Mouse (Mus musculus): ENCODE data around the gene Slc25a19. TPM values are rescaled to one million over a fixed set of nuclear protein-coding genes. Genes with fewer than 3 reads are reported as not detected.

Slc25a19 gene
- polyA plus RNA-seq, 1 experiment from 2014 or later = 19.9 TPM

GRCm38 (mm10) chr11:115631505-115631890, 3.4 kb upstream of the Slc25a19 start:
- 18% methylated on average over 3 of the region's 3 CpGs for WGBS
- Histone ChIP-seq H3K36me3 (replicated peaks; ENCODE audit: control insufficient read depth, insufficient read depth, low read depth, low read length) (no peaks in the 10 kb centered on the region), H3K27me3 (ENCODE audit: control insufficient read depth, insufficient read depth, low read length) (no peaks in the 10 kb centered on the region), H3K27ac (replicated peaks; ENCODE audit: low read depth, low read length) (no peak overlapping the region), H3K4me1 (ENCODE audit: control insufficient read depth, insufficient read depth, low read length) (no peaks in the 10 kb centered on the region), H3K9me3 (replicated peaks; ENCODE audit: control insufficient read depth, low read length) (no peaks in the 10 kb centered on the region), H3K4me3 (ENCODE audit: low read depth, low read length) (no peak overlapping the region), H3K4me2 (ENCODE audit: low read depth, low read length) (no peak overlapping the region), H3K9ac (replicated peaks; ENCODE audit: low read length) (no peak overlapping the region)
- DNase-seq (ENCODE audit: low spot score) (peak; percentile 36), ATAC-seq (replicated peaks; ENCODE audit: insufficient number of reproducible peaks, low FRiP score, low TSS enrichment, low read depth) (no peak)

- H3K9ac ChIP-seq (replicated peaks; ENCODE audit: low read length) = no peak overlapping the region
- 52% methylated on average over 16 of the region's 16 CpGs for WGBS
- no peaks in the 10 kb centered on the region for H3K36me3 ChIP-seq (replicated peaks; ENCODE audit: control insufficient read depth, insufficient read depth, low read depth, low read length)
- H3K4me3 ChIP-seq (ENCODE audit: low read depth, low read length) = no peak overlapping the region
- ATAC-seq (replicated peaks; ENCODE audit: insufficient number of reproducible peaks, low FRiP score, low TSS enrichment, low read depth) (no peak), DNase-seq (ENCODE audit: low spot score) (no peak)
- H3K4me2 ChIP-seq (ENCODE audit: low read depth, low read length) = no peak overlapping the region
- no peaks in the 10 kb centered on the region for H3K4me1 ChIP-seq (ENCODE audit: control insufficient read depth, insufficient read depth, low read length)
- H3K27me3 ChIP-seq (ENCODE audit: control insufficient read depth, insufficient read depth, low read length) = no peaks in the 10 kb centered on the region
- no peaks in the 10 kb centered on the region for H3K9me3 ChIP-seq (replicated peaks; ENCODE audit: control insufficient read depth, low read length)
- H3K27ac ChIP-seq (replicated peaks; ENCODE audit: low read depth, low read length) = no peak overlapping the region
Observed at GRCm38 (mm10) chr11:115630532-115631504, 2.7 kb upstream of the Slc25a19 start.

GRCm38 (mm10) chr11:115629734-115630531, 1.8 kb upstream of the Slc25a19 start:
- Histone ChIP-seq H3K36me3 (replicated peaks; ENCODE audit: control insufficient read depth, insufficient read depth, low read depth, low read length) (no peaks in the 10 kb centered on the region), H3K4me1 (ENCODE audit: control insufficient read depth, insufficient read depth, low read length) (no peaks in the 10 kb centered on the region), H3K4me3 (ENCODE audit: low read depth, low read length) (no peak overlapping the region), H3K9ac (replicated peaks; ENCODE audit: low read length) (no peak overlapping the region), H3K27ac (replicated peaks; ENCODE audit: low read depth, low read length) (no peak overlapping the region), H3K27me3 (ENCODE audit: control insufficient read depth, insufficient read depth, low read length) (no peaks in the 10 kb centered on the region), H3K9me3 (replicated peaks; ENCODE audit: control insufficient read depth, low read length) (no peaks in the 10 kb centered on the region), H3K4me2 (ENCODE audit: low read depth, low read length) (no peak overlapping the region)
- DNase-seq (ENCODE audit: low spot score) (no peak), ATAC-seq (replicated peaks; ENCODE audit: insufficient number of reproducible peaks, low FRiP score, low TSS enrichment, low read depth) (no peak)
- 90% methylated on average over 13 of the region's 13 CpGs for WGBS

GRCm38 (mm10) chr11:115628465-115629101, 488 bp upstream of the Slc25a19 start:
- ATAC-seq (replicated peaks; ENCODE audit: insufficient number of reproducible peaks, low FRiP score, low TSS enrichment, low read depth) = peak; percentile 39
- Histone ChIP-seq H3K27me3 (ENCODE audit: control insufficient read depth, insufficient read depth, low read length) (no peaks in the 10 kb centered on the region), H3K4me3 (ENCODE audit: low read depth, low read length) (peak overlapping the region; percentile 47; the same call in 1 of the 2 replicates), H3K36me3 (replicated peaks; ENCODE audit: control insufficient read depth, insufficient read depth, low read depth, low read length) (no peaks in the 10 kb centered on the region), H3K9ac (replicated peaks; ENCODE audit: low read length) (peak overlapping the region; percentile 45), H3K27ac (replicated peaks; ENCODE audit: low read depth, low read length) (no peak overlapping the region), H3K4me1 (ENCODE audit: control insufficient read depth, insufficient read depth, low read length) (no peaks in the 10 kb centered on the region), H3K9me3 (replicated peaks; ENCODE audit: control insufficient read depth, low read length) (no peaks in the 10 kb centered on the region), H3K4me2 (ENCODE audit: low read depth, low read length) (peak overlapping the region; percentile 0; the same call in 1 of the 2 replicates)
- 54% methylated on average over 13 of the region's 13 CpGs for WGBS
- no peak for DNase-seq (ENCODE audit: low spot score)

- Histone ChIP-seq H3K9ac (replicated peaks; ENCODE audit: low read length) (no peak overlapping the region; the same call in 1 of the 2 replicates), H3K4me1 (ENCODE audit: control insufficient read depth, insufficient read depth, low read length) (no peaks in the 10 kb centered on the region), H3K27ac (replicated peaks; ENCODE audit: low read depth, low read length) (no peak overlapping the region), H3K27me3 (ENCODE audit: control insufficient read depth, insufficient read depth, low read length) (no peaks in the 10 kb centered on the region), H3K4me3 (ENCODE audit: low read depth, low read length) (peak overlapping the region; percentile 47), H3K36me3 (replicated peaks; ENCODE audit: control insufficient read depth, insufficient read depth, low read depth, low read length) (no peaks in the 10 kb centered on the region), H3K4me2 (ENCODE audit: low read depth, low read length) (peak overlapping the region; percentile 77), H3K9me3 (replicated peaks; ENCODE audit: control insufficient read depth, low read length) (no peaks in the 10 kb centered on the region)
- ATAC-seq (replicated peaks; ENCODE audit: insufficient number of reproducible peaks, low FRiP score, low TSS enrichment, low read depth) (no peak), DNase-seq (ENCODE audit: low spot score) (no peak)
- 51% methylated on average over 11 of the region's 11 CpGs for WGBS
Observed at GRCm38 (mm10) chr11:115626824-115627616, 1.1 kb downstream of the Slc25a19 start.

GRCm38 (mm10) chr11:115625877-115626276, 2.2 kb downstream of the Slc25a19 start:
- Histone ChIP-seq H3K4me2 (ENCODE audit: low read depth, low read length) (no peak overlapping the region), H3K27ac (replicated peaks; ENCODE audit: low read depth, low read length) (no peak overlapping the region), H3K9ac (replicated peaks; ENCODE audit: low read length) (no peak overlapping the region), H3K4me3 (ENCODE audit: low read depth, low read length) (no peak overlapping the region), H3K9me3 (replicated peaks; ENCODE audit: control insufficient read depth, low read length) (no peaks in the 10 kb centered on the region), H3K4me1 (ENCODE audit: control insufficient read depth, insufficient read depth, low read length) (no peaks in the 10 kb centered on the region), H3K36me3 (replicated peaks; ENCODE audit: control insufficient read depth, insufficient read depth, low read depth, low read length) (no peaks in the 10 kb centered on the region), H3K27me3 (ENCODE audit: control insufficient read depth, insufficient read depth, low read length) (no peaks in the 10 kb centered on the region)
- whole genome bisulfite sequencing = 83% methylated on average over 9 of the region's 9 CpGs
- DNase-seq (ENCODE audit: low spot score) = no peak
- ATAC-seq (replicated peaks; ENCODE audit: insufficient number of reproducible peaks, low FRiP score, low TSS enrichment, low read depth) = no peak

GRCm38 (mm10) chr11:115623487-115624070, 4.5 kb downstream of the Slc25a19 start:
- Histone ChIP-seq H3K27ac (replicated peaks; ENCODE audit: low read depth, low read length) (no peak overlapping the region), H3K9ac (replicated peaks; ENCODE audit: low read length) (no peak overlapping the region), H3K4me1 (ENCODE audit: control insufficient read depth, insufficient read depth, low read length) (no peaks in the 10 kb centered on the region), H3K36me3 (replicated peaks; ENCODE audit: control insufficient read depth, insufficient read depth, low read depth, low read length) (no peaks in the 10 kb centered on the region), H3K27me3 (ENCODE audit: control insufficient read depth, insufficient read depth, low read length) (no peaks in the 10 kb centered on the region), H3K4me2 (ENCODE audit: low read depth, low read length) (no peak overlapping the region), H3K9me3 (replicated peaks; ENCODE audit: control insufficient read depth, low read length) (no peaks in the 10 kb centered on the region), H3K4me3 (ENCODE audit: low read depth, low read length) (no peak overlapping the region)
- 73% methylated on average over 9 of the region's 9 CpGs for WGBS
- DNase-seq (ENCODE audit: low spot score) = no peak
- no peak for ATAC-seq (replicated peaks; ENCODE audit: insufficient number of reproducible peaks, low FRiP score, low TSS enrichment, low read depth)

Data from embryonic facial prominence, embryonic 11.5 days (tissue).